Mouse (Mus musculus): ENCODE results near the gene Tmem263. TPM values are rescaled to one million over a fixed set of nuclear protein-coding genes. Genes with fewer than 3 reads are reported as not detected.

Gene Tmem263
- total RNA-seq (2012; rRNA removed) (15.7 and 16.0 TPM in 2 replicates), polyA plus RNA-seq (2012; ENCODE audit: insufficient read depth in 1 of 2, insufficient read length in 2 of 2, low read depth in 1 of 2, low replicate concordance in 2 of 2, missing spikeins in 1 of 2) (10 to 100 TPM in 1 of 2 experiments, not detected in 1; 11.8 TPM)

- Histone ChIP-seq H3K9ac (ENCODE audit: control insufficient read depth, low read depth, low read length, poor library complexity, severe bottlenecking) (peak within 1 kb of the TSS; percentile 91), H3K4me3 (ENCODE audit: control insufficient read depth in 1 of 2, insufficient read depth in 1 of 2, low read depth in 2 of 2, low read length in 2 of 2) (peak within 1 kb of the TSS; percentile 79 to 97), H3K79me2 (ENCODE audit: control insufficient read depth, insufficient read depth, low read length, poor library complexity) (peaks cover 21% of the 10 kb centered on the region), H3K27me3 (ENCODE audit: control insufficient read depth in 1 of 2, insufficient read depth in 2 of 2, low read length in 2 of 2) (no peaks in the 10 kb centered on the region), H3K36me3 (ENCODE audit: control insufficient read depth in 1 of 2, insufficient read depth in 2 of 2, low read length in 2 of 2) (peaks cover 0 to 16% of the 10 kb centered on the region in 2 experiments; a peak in 2 of 4 replicates), H3K4me1 (ENCODE audit: control insufficient read depth in 1 of 2, insufficient read depth in 2 of 2, low read length in 2 of 2) (peaks cover 4 to 6% of the 10 kb centered on the region in 2 experiments; a peak in 2 of 4 replicates), H3K27ac (ENCODE audit: control insufficient read depth, low read depth, low read length) (peak within 1 kb of the TSS; percentile 84), H3K9me3 (replicated peaks; ENCODE audit: insufficient read depth, low read length) (no peaks in the 10 kb centered on the region)
- peak; percentile 92 for DNase-seq (ENCODE audit: low read depth, low spot score)
- TF ChIP-seq E2F4 (IDR thresholded peaks at IDR 0.05; ENCODE audit: borderline replicate concordance, low read depth, low read length), result no peak
- no peak for TF ChIP-seq MYB (IDR thresholded peaks at IDR 0.05; ENCODE audit: low read depth, low read length)
- 0 out of 2 replicates have a peak, but pooled peaks have one; percentile 51 for TF ChIP-seq POLR2AphosphoS2 (IDR thresholded peaks at IDR 0.05; ENCODE audit: low read length)
- no peak for TF ChIP-seq EP300 (IDR thresholded peaks at IDR 0.05; ENCODE audit: low read depth in 1 of 2, low read length in 2 of 2)
- TF ChIP-seq CTCF (IDR thresholded peaks at IDR 0.05 in 2 of 3, conservative IDR thresholded peaks at IDR 0.05 in 1 of 3; ENCODE audit: control insufficient read depth in 1 of 3, insufficient read depth in 1 of 3, low read depth in 2 of 3, low read length in 3 of 3, poor library complexity in 1 of 3, severe bottlenecking in 1 of 3), result no peak
- 0 out of 2 replicates have a peak, but pooled peaks have one; percentile 42 for TF ChIP-seq ZMIZ1 (IDR thresholded peaks at IDR 0.05; ENCODE audit: low read depth, low read length)
- no peak for TF ChIP-seq MAX (IDR thresholded peaks at IDR 0.05; ENCODE audit: low read length)
- no peak for TF ChIP-seq ZNF384 (IDR thresholded peaks at IDR 0.05; ENCODE audit: low read depth, low read length)
- TF ChIP-seq USF1 (IDR thresholded peaks at IDR 0.05; ENCODE audit: low read depth, low read length), result no peak
- TF ChIP-seq RCOR1 (IDR thresholded peaks at IDR 0.05; ENCODE audit: low read depth, low read length), result no peak
- no peak for TF ChIP-seq USF2 (IDR thresholded peaks at IDR 0.05; ENCODE audit: borderline replicate concordance in 1 of 2, insufficient read depth in 1 of 2, low read depth in 1 of 2, low read length in 2 of 2)
- TF ChIP-seq GATA1 (IDR thresholded peaks at IDR 0.05; ENCODE audit: low read depth, low read length), result no peak
- TF ChIP-seq ZC3H11A (IDR thresholded peaks at IDR 0.05; ENCODE audit: low read depth, low read length), result no peak
- TF ChIP-seq POLR2A (IDR thresholded peaks at IDR 0.05; ENCODE audit: control insufficient read depth in 1 of 2, insufficient read depth in 1 of 2, low read depth in 1 of 2, low read length in 2 of 2, poor library complexity in 1 of 2), result peak; percentile 31 to 88; a peak in 3 of 4 replicates
- no peak for TF ChIP-seq POLR2AphosphoS5 (IDR thresholded peaks at IDR 0.05; ENCODE audit: borderline replicate concordance, low read depth, low read length)
- TF ChIP-seq MEF2A (IDR thresholded peaks at IDR 0.05; ENCODE audit: extremely low read depth, insufficient replicate concordance, low read depth, low read length, poor library complexity, severe bottlenecking), result no peak
- TF ChIP-seq JUND (IDR thresholded peaks at IDR 0.05; ENCODE audit: low read depth, low read length), result no peak
- peak; percentile 71 for TF ChIP-seq NRF1 (IDR thresholded peaks at IDR 0.05; ENCODE audit: insufficient read depth, low read depth, low read length, poor library complexity, severe bottlenecking)
- peak; percentile 68 for TF ChIP-seq HCFC1 (IDR thresholded peaks at IDR 0.05; ENCODE audit: low read depth, low read length)
- TF ChIP-seq MAFK (IDR thresholded peaks at IDR 0.05; ENCODE audit: borderline replicate concordance, low read depth, low read length), result no peak
- no peak for TF ChIP-seq CHD1 (IDR thresholded peaks at IDR 0.05; ENCODE audit: low read depth, low read length)
- no peak for TF ChIP-seq TCF12 (IDR thresholded peaks at IDR 0.05; ENCODE audit: low read depth, low read length)
- no peak for TF ChIP-seq RAD21 (IDR thresholded peaks at IDR 0.05; ENCODE audit: low read depth, low read length)
- TF ChIP-seq NELFE (IDR thresholded peaks at IDR 0.05; ENCODE audit: low read depth, low read length), result peak; percentile 77
- TF ChIP-seq GABPA (IDR thresholded peaks at IDR 0.05; ENCODE audit: low read depth, low read length), result no peak
- peak; percentile 30 for TF ChIP-seq MXI1 (IDR thresholded peaks at IDR 0.05; ENCODE audit: low read depth, low read length)
- TF ChIP-seq MAZ (IDR thresholded peaks at IDR 0.05; ENCODE audit: low read depth, low read length), result peak; percentile 71
- no peak for TF ChIP-seq TAL1 (IDR thresholded peaks at IDR 0.05; ENCODE audit: low read length)
- TF ChIP-seq SIN3A (IDR thresholded peaks at IDR 0.05; ENCODE audit: low read length), result peak; percentile 50; the same call in 1 of the 2 replicates
- no peak for TF ChIP-seq ELF1 (IDR thresholded peaks at IDR 0.05; ENCODE audit: low read depth, low read length)
- no peak for TF ChIP-seq MYC (IDR thresholded peaks at IDR 0.05; ENCODE audit: low read depth, low read length)
- no peak for TF ChIP-seq BHLHE40 (IDR thresholded peaks at IDR 0.05; ENCODE audit: borderline replicate concordance, low read depth, low read length)
- TF ChIP-seq ZKSCAN1 (IDR thresholded peaks at IDR 0.05; ENCODE audit: low read depth, low read length), result no peak
- no peak for TF ChIP-seq KAT2A (conservative IDR thresholded peaks at IDR 0.05; ENCODE audit: low read depth, low read length)
- TF ChIP-seq SMC3 (IDR thresholded peaks at IDR 0.05; ENCODE audit: low read depth, low read length), result no peak
Observed at GRCm38 (mm10) chr10:85102247-85103084, at the start of gene Tmem263, which contains the start of gene Fhl4. Gene Tmem263 (plus strand): TSS chr10:85102627. Gene Fhl4 (minus strand): TSS chr10:85102495.
